Mouse (Mus musculus) forebrain, embryonic 15.5 days (tissue): ENCODE data around the gene Spata9. TPM values are rescaled to one million over a fixed set of nuclear protein-coding genes. Genes with fewer than 3 reads are reported as not detected.

ENCODE experiments used
- ATAC-seq: fragments of 200-750 bp; cut with Nextera tagmentation; replicated peaks from 2 replicates; pipeline ENCODE4 v1.8.0; 2017; ENCODE audit warnings: mild to moderate bottlenecking, moderate TSS enrichment, moderate library complexity
- H3K27ac ChIP-seq: fragments of 300-500 bp; sonication (generic); replicated peaks from 2 replicates; pipeline ENCODE4 v1.5.1; 2015; ENCODE audit warnings: mild to moderate bottlenecking, inconsistent platforms
- H3K27me3 ChIP-seq: fragments of 300-500 bp; sonication (generic); 2 replicates; pipeline ENCODE4 v1.6.1; 2015; ENCODE audit warnings: inconsistent platforms
- H3K36me3 ChIP-seq: fragments of 300-500 bp; sonication (generic); 2 replicates; pipeline ENCODE4 v1.6.1; 2015; ENCODE audit warnings: mild to moderate bottlenecking, inconsistent platforms
- H3K4me1 ChIP-seq: fragments of 300-500 bp; sonication (generic); 2 replicates; pipeline ENCODE4 v1.6.1; 2015; ENCODE audit warnings: inconsistent platforms
- H3K4me2 ChIP-seq: fragments of 300-500 bp; sonication (generic); replicated peaks from 2 replicates; pipeline ENCODE4 v1.6.1; 2015; ENCODE audit warnings: mild to moderate bottlenecking, inconsistent platforms
- H3K4me3 ChIP-seq: fragments of 300-500 bp; sonication (generic); 2 replicates; pipeline ENCODE4 v1.5.1; 2015; ENCODE audit warnings: mild to moderate bottlenecking, inconsistent platforms
- H3K9ac ChIP-seq: fragments of 300-500 bp; sonication (generic); replicated peaks from 2 replicates; pipeline ENCODE4 v1.6.1; 2015; ENCODE audit warnings: mild to moderate bottlenecking, inconsistent platforms
- H3K9me3 ChIP-seq: fragments of 300-500 bp; sonication (generic); 2 replicates; pipeline ENCODE4 v1.6.1; 2016; ENCODE audit warnings: inconsistent platforms
- WGBS: fragments of 180-500 bp; shearing (Covaris S2); methylation state at CpG from one replicate; pipeline ENCODE4 v1.1.7; 2015; ENCODE audit warnings: mixed read lengths; 5-methylcytosine and 5-hydroxymethylcytosine counted together
- polyA plus RNA-seq: library from polyadenylated mRNA; unstranded; fragments of >200 nt; fragmentation: Nextera tagmentation; extraction: Ambion mirVana; gene quantifications from 2 replicates; pipeline ENCODE4 v1.2.1, GENCODE M21; 2015

Spata9 gene
- polyA plus RNA-seq, 1 experiment from 2014 or later: 2.6 TPM

- Histone ChIP-seq H3K27ac (no peak overlapping the region), H3K27me3 (no peaks in the 10 kb centered on the region), H3K4me3 (no peak overlapping the region), H3K36me3 (peaks cover 8% of the 10 kb centered on the region), H3K9me3 (no peaks in the 10 kb centered on the region), H3K4me1 (no peaks in the 10 kb centered on the region), H3K9ac (no peak overlapping the region), H3K4me2 (no peak overlapping the region)
- no peak for ATAC-seq
- 94% methylated on average over 3 of the region's 3 CpGs for WGBS
These were observed 36.3 kb downstream of the Spata9 start for GRCm38 (mm10) chr13:76003272-76003671.

GRCm38 (mm10) chr13:76014511-76014910 lies 47.6 kb downstream of the Spata9 start:
- Histone ChIP-seq H3K9me3 (no peaks in the 10 kb centered on the region), H3K4me3 (no peak overlapping the region), H3K9ac (no peak overlapping the region), H3K36me3 (no peaks in the 10 kb centered on the region), H3K4me2 (no peak overlapping the region), H3K27ac (no peak overlapping the region), H3K4me1 (peaks cover 6% of the 10 kb centered on the region; the same call in 1 of the 2 replicates), H3K27me3 (no peaks in the 10 kb centered on the region)
- ATAC-seq: no peak
- 81% methylated on average over 2 of the region's 2 CpGs for WGBS

- Histone ChIP-seq H3K27ac (peak overlapping the region; percentile 94; the same call in 1 of the 2 replicates), H3K4me2 (peak overlapping the region; percentile 58), H3K9me3 (no peaks in the 10 kb centered on the region), H3K4me1 (peaks cover 6% of the 10 kb centered on the region; the same call in 1 of the 2 replicates), H3K9ac (peak overlapping the region; percentile 90; the same call in 1 of the 2 replicates), H3K4me3 (peak overlapping the region; percentile 79), H3K27me3 (no peaks in the 10 kb centered on the region), H3K36me3 (no peaks in the 10 kb centered on the region)
- 75% methylated on average over 4 of the region's 4 CpGs for WGBS
- ATAC-seq: no peak
These were observed 50.5 kb downstream of the Spata9 start for GRCm38 (mm10) chr13:76017465-76017864.

- peaks cover 6% of the 10 kb centered on the region; the same call in 1 of the 2 replicates for H3K4me1 ChIP-seq
- H3K4me2 ChIP-seq: peak within 1 kb of the TSS; percentile 58
- H3K4me3 ChIP-seq: peak within 1 kb of the TSS; percentile 79
- peak; percentile 100 for ATAC-seq
- no peaks in the 10 kb centered on the region for H3K27me3 ChIP-seq
- peak within 1 kb of the TSS; percentile 94 for H3K27ac ChIP-seq
- WGBS: under 1% methylated on average over 50 of the region's 50 CpGs
- peak within 1 kb of the TSS; percentile 90 for H3K9ac ChIP-seq
- H3K9me3 ChIP-seq: no peaks in the 10 kb centered on the region
- no peaks in the 10 kb centered on the region for H3K36me3 ChIP-seq
These were observed 51.3 kb downstream of the Spata9 start, which contains the start of gene Rfesd for GRCm38 (mm10) chr13:76017974-76018843. Gene Rfesd (minus strand): TSS chr13:76018719.

GRCm38 (mm10) chr13:76018844-76019400 lies 52.0 kb downstream of the Spata9 start:
- Histone ChIP-seq H3K9ac (no peak overlapping the region), H3K27me3 (no peaks in the 10 kb centered on the region), H3K4me3 (peak overlapping the region; percentile 79), H3K27ac (peak overlapping the region; percentile 94), H3K4me2 (peak overlapping the region; percentile 58), H3K9me3 (no peaks in the 10 kb centered on the region), H3K36me3 (no peaks in the 10 kb centered on the region), H3K4me1 (peaks cover 6% of the 10 kb centered on the region; the same call in 1 of the 2 replicates)
- peak; percentile 75 for ATAC-seq
- 43% methylated on average over 5 of the region's 5 CpGs for WGBS

- Histone ChIP-seq H3K4me3 (no peak overlapping the region), H3K9me3 (no peaks in the 10 kb centered on the region), H3K4me2 (no peak overlapping the region), H3K36me3 (no peaks in the 10 kb centered on the region), H3K4me1 (peaks cover 6% of the 10 kb centered on the region; the same call in 1 of the 2 replicates), H3K27ac (no peak overlapping the region), H3K27me3 (no peaks in the 10 kb centered on the region), H3K9ac (no peak overlapping the region)
- ATAC-seq: no peak
- 93% methylated on average over 2 of the region's 2 CpGs for WGBS
These were observed 54.8 kb downstream of the Spata9 start for GRCm38 (mm10) chr13:76021782-76022181.

- Histone ChIP-seq H3K9ac (no peak overlapping the region), H3K27ac (no peak overlapping the region), H3K9me3 (no peaks in the 10 kb centered on the region), H3K4me1 (no peaks in the 10 kb centered on the region), H3K27me3 (no peaks in the 10 kb centered on the region), H3K4me3 (no peak overlapping the region), H3K4me2 (no peak overlapping the region), H3K36me3 (no peaks in the 10 kb centered on the region)
- 75% methylated on average over 3 of the region's 3 CpGs for WGBS
- ATAC-seq: no peak
These were observed 57.6 kb downstream of the Spata9 start for GRCm38 (mm10) chr13:76024588-76024987.

GRCm38 (mm10) chr13:76042455-76042854 lies 75.5 kb downstream of the Spata9 start:
- Histone ChIP-seq H3K9ac (no peak overlapping the region), H3K27ac (no peak overlapping the region), H3K4me2 (no peak overlapping the region), H3K9me3 (no peaks in the 10 kb centered on the region), H3K4me3 (no peak overlapping the region), H3K27me3 (no peaks in the 10 kb centered on the region), H3K36me3 (no peaks in the 10 kb centered on the region), H3K4me1 (no peaks in the 10 kb centered on the region)
- no peak for ATAC-seq
- WGBS: 72% methylated on average over 1 of the region's 1 CpGs

GRCm38 (mm10) chr13:76044971-76045370 lies 78.0 kb downstream of the Spata9 start:
- no peaks in the 10 kb centered on the region for H3K36me3 ChIP-seq
- no peak for ATAC-seq

More at GRCm38 (mm10) chr13:76044971-76045370, 78.0 kb downstream of the Spata9 start:
- no peak overlapping the region for H3K4me3 ChIP-seq
- H3K4me1 ChIP-seq: no peaks in the 10 kb centered on the region
- no peaks in the 10 kb centered on the region for H3K9me3 ChIP-seq
- H3K27me3 ChIP-seq: no peaks in the 10 kb centered on the region
- H3K4me2 ChIP-seq: no peak overlapping the region
- no peak overlapping the region for H3K9ac ChIP-seq
- no peak overlapping the region for H3K27ac ChIP-seq

Other genes with a start within 250 kb of the Spata9 start
- 29.5 and 31.5 TPM in 2 replicates for gene Glrx, start 127.3 kb upstream of the Spata9 start, polyA plus RNA-seq
- gene Rhobtb3, start 23.2 kb upstream of the Spata9 start, polyA plus RNA-seq: 38.1 and 38.7 TPM in 2 replicates
- gene Rfesd, start 51.6 kb downstream of the Spata9 start, polyA plus RNA-seq: 21.4 and 22.1 TPM in 2 replicates
- gene Gpr150, start 89.8 kb downstream of the Spata9 start, polyA plus RNA-seq: 1.3 and 1.4 TPM in 2 replicates
- gene Arsk, start 131.5 kb downstream of the Spata9 start, polyA plus RNA-seq: 4.4 and 4.7 TPM in 2 replicates
- gene Ttc37, start 131.6 kb downstream of the Spata9 start, polyA plus RNA-seq: 10.8 TPM in 2 replicates